Mouse (Mus musculus) hindbrain, embryonic 13.5 days (tissue): ENCODE measurements at regions not wholly inside any gene's neighbourhood (a gene's known extent, or its start where the extent isn't known, plus 50 kb on each side); places are given as distances from the start of the nearest gene placed in this dataset.
A peak's percentile ranks its signal among the peaks of the same experiment; 100 is the strongest.

ENCODE experiments used
- ATAC-seq: fragments of 200-750 bp; cut with Nextera tagmentation; 2 replicates; pipeline ENCODE4 v1.8.0; 2017; ENCODE audit warnings: moderate TSS enrichment; ENCODE audit not compliant: low FRiP score
- H3K27ac ChIP-seq: fragments of 300-500 bp; sonication (generic); 2 replicates; pipeline ENCODE4 v1.5.1; 2015; ENCODE audit warnings: inconsistent platforms, mild to moderate bottlenecking, moderate library complexity
- H3K27me3 ChIP-seq: fragments of 300-500 bp; sonication (generic); 2 replicates; pipeline ENCODE4 v1.6.1; 2015; ENCODE audit warnings: mild to moderate bottlenecking, inconsistent platforms
- H3K36me3 ChIP-seq: fragments of 300-500 bp; sonication (generic); 2 replicates; pipeline ENCODE4 v1.6.1; 2015; ENCODE audit warnings: mild to moderate bottlenecking, inconsistent platforms
- H3K4me1 ChIP-seq: fragments of 300-500 bp; sonication (generic); replicated peaks from 2 replicates; pipeline ENCODE4 v1.6.1; 2015; ENCODE audit warnings: inconsistent platforms
- H3K4me2 ChIP-seq: fragments of 300-500 bp; sonication (generic); 2 replicates; pipeline ENCODE4 v1.6.1; 2015; ENCODE audit warnings: inconsistent platforms, mild to moderate bottlenecking, moderate library complexity
- H3K4me3 ChIP-seq: fragments of 300-500 bp; sonication (generic); 2 replicates; pipeline ENCODE4 v1.5.1; 2015; ENCODE audit warnings: mild to moderate bottlenecking, inconsistent platforms
- H3K9ac ChIP-seq: fragments of 300-500 bp; sonication (generic); 2 replicates; pipeline ENCODE4 v1.6.1; 2015; ENCODE audit warnings: mild to moderate bottlenecking, inconsistent platforms
- H3K9me3 ChIP-seq: fragments of 300-500 bp; sonication (generic); 2 replicates; pipeline ENCODE4 v1.6.1; 2016; ENCODE audit warnings: inconsistent platforms
- WGBS: fragments of 180-500 bp; shearing (Covaris S2); methylation state at CpG from one replicate; pipeline ENCODE4 v1.1.7; 2015; 5-methylcytosine and 5-hydroxymethylcytosine counted together

DNA sequence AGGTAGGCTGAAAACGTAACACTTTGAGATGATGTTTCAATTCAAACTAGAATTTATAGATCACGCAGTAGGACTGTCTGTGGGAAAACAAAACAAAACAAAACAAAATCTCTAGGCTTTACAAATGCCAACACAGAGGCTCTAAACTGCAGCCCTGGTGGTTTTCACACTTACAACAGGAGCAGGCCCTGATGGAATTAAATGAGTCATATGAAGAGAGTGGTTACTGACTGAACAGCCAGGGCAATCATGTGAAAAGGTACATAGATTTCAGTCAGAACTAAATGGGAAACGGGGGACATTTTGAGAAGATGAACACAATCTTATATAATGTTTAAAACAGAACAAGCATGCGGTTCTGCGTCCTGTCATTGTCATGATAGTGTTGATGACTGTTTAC lies 476.6 kb upstream of the Adgrl2 start:
- no peak for ATAC-seq
- no peak overlapping the region for H3K9ac ChIP-seq
- no peaks in the 10 kb centered on the region for H3K9me3 ChIP-seq
- no peak overlapping the region for H3K4me3 ChIP-seq
- no peak overlapping the region for H3K4me2 ChIP-seq
- H3K36me3 ChIP-seq: no peaks in the 10 kb centered on the region
- H3K4me1 ChIP-seq: peaks cover 5% of the 10 kb centered on the region; the same call in 1 of the 2 replicates
- WGBS: 94% methylated on average over 5 of the region's 5 CpGs
- no peaks in the 10 kb centered on the region for H3K27me3 ChIP-seq
- no peak overlapping the region for H3K27ac ChIP-seq

DNA sequence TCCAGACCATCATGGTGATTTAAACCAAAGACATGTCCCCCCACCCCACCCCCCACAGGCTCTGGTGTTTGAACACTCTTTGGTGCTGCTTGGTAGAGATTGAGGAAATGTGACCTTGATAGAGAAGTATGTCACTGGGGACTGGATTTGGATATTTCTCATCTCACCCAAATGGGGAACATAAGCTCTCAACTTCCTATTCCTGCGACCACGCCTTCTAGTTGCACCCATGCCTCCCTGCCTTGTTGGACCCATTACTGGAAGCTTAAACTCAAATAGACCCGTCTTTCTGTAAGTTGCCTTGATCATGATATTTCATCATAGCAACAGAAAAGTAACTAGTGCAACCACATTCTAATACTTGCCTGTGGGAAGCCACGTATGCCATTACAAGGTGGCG lies 474.2 kb upstream of the Adgrl2 start:
- H3K27me3 ChIP-seq: no peaks in the 10 kb centered on the region
- no peak for ATAC-seq
- H3K9me3 ChIP-seq: no peaks in the 10 kb centered on the region
- WGBS: 96% methylated on average over 5 of the region's 5 CpGs
- H3K4me2 ChIP-seq: no peak overlapping the region
- no peak overlapping the region for H3K4me3 ChIP-seq
- no peaks in the 10 kb centered on the region for H3K36me3 ChIP-seq
- no peak overlapping the region for H3K27ac ChIP-seq
- peaks cover 6% of the 10 kb centered on the region; the same call in 1 of the 2 replicates for H3K4me1 ChIP-seq
- H3K9ac ChIP-seq: no peak overlapping the region

DNA sequence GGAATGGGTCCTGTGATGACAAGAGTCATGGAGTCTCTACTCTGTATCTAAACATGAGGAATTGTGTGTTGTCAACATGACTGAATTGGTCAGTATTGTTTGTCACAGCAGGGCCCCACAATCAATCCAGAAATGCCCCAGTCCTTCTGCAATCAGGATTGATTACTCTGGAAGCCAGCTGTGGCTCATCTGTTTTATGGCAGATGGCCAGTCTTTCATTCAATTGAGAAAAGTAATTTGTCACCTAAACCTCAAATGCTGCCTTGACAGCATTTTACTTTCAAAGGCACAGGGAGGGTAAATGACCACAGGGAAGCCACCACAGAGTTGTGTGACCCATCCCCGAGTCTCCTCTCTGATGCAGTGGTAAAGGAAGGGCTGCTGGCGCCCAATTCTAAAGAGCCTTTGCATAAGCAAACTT lies 471.8 kb upstream of the Adgrl2 start:
- WGBS: 36% methylated on average over 2 of the region's 2 CpGs
- Histone ChIP-seq H3K9ac (no peak overlapping the region), H3K4me2 (no peak overlapping the region), H3K4me3 (no peak overlapping the region), H3K27ac (no peak overlapping the region), H3K9me3 (no peaks in the 10 kb centered on the region), H3K27me3 (no peaks in the 10 kb centered on the region), H3K36me3 (no peaks in the 10 kb centered on the region), H3K4me1 (peaks cover 6% of the 10 kb centered on the region; the same call in 1 of the 2 replicates)
- peak; percentile 49; the same call in 1 of the 2 replicates for ATAC-seq

DNA sequence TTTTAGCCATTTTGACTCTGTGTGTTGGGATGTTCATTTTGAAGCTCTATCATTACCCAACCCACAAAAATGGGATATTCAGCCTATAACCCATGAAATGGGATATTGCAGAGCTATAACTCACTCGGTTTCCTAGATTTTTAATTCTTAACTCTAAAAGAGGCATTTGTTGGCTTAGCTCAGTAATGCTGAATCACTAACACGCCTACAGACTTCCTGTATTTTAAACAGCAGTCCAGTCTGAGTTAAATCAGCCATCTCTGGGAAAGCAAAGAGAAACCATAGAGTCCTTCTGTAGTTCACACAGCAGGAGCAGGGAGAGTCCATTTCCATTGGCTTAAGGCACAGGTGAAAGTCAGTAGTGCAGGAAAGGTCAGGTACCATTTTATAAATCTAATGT lies 471.3 kb upstream of the Adgrl2 start:
- Histone ChIP-seq H3K4me2 (no peak overlapping the region), H3K9ac (no peak overlapping the region), H3K36me3 (no peaks in the 10 kb centered on the region), H3K9me3 (no peaks in the 10 kb centered on the region), H3K4me3 (no peak overlapping the region), H3K27me3 (no peaks in the 10 kb centered on the region), H3K27ac (no peak overlapping the region), H3K4me1 (peaks cover 6% of the 10 kb centered on the region; the same call in 1 of the 2 replicates)
- 78% methylated on average over 2 of the region's 2 CpGs for WGBS
- no peak for ATAC-seq

DNA sequence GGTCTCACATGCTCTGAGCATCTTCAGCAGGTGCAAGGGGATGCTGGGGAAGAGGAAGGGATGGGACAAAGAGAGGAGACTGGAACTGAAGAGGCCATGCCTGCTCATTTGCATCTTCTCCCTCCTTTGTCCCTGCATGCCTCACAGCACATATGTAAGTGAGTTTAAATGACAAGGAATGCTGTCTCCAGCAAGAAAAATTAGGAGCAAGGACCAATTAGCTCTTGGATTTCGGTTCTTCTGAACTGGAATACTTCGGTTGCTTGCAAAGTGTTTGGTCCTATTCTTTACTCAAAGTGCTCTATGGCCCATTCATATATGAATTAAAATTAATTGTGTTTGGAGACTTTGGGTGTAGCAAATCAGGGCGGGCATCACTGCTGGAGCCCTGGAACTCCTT lies 459.0 kb upstream of the Adgrl2 start:
- no peaks in the 10 kb centered on the region for H3K9me3 ChIP-seq
- H3K27me3 ChIP-seq: no peaks in the 10 kb centered on the region
- no peak overlapping the region for H3K9ac ChIP-seq
- H3K27ac ChIP-seq: no peak overlapping the region
- H3K4me2 ChIP-seq: no peak overlapping the region
- no peak overlapping the region for H3K4me3 ChIP-seq
- no peak for ATAC-seq
- H3K4me1 ChIP-seq: no peaks in the 10 kb centered on the region
- WGBS: 65% methylated on average over 3 of the region's 3 CpGs
- no peaks in the 10 kb centered on the region for H3K36me3 ChIP-seq

DNA sequence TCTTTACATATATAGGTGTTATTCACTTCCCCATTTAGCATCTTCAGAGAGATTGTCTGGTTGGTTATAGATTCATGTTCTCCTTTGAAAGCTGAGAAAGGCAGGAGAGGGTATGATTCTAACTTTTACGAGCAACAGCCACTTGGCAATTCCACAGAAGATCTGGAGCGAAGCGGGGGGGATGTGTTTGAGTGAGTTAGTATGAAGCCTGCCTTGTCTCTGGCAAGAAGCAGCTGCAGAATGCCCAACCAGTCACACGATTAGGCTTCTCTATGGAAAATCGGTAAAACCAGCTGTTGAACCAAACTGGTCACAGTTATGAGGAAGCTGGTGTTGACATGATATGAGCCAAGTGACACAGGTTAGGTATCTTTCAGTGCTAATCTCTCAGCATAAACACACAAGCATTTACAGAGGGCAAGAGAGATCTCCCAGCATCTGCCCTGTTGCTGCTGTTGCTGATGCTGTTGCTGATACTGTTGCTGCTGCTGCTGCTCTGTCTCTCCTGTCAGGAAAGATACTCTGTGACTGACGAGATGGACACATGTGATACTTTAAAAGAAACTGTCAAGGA lies 455.7 kb upstream of the Adgrl2 start:
- Histone ChIP-seq H3K4me3 (no peak overlapping the region), H3K36me3 (no peaks in the 10 kb centered on the region), H3K9me3 (no peaks in the 10 kb centered on the region), H3K9ac (no peak overlapping the region), H3K27ac (no peak overlapping the region), H3K27me3 (peaks cover 7% of the 10 kb centered on the region; the same call in 1 of the 2 replicates), H3K4me1 (no peaks in the 10 kb centered on the region; the same call in 1 of the 2 replicates), H3K4me2 (no peak overlapping the region)
- no peak for ATAC-seq
- 79% methylated on average over 6 of the region's 6 CpGs for WGBS

DNA sequence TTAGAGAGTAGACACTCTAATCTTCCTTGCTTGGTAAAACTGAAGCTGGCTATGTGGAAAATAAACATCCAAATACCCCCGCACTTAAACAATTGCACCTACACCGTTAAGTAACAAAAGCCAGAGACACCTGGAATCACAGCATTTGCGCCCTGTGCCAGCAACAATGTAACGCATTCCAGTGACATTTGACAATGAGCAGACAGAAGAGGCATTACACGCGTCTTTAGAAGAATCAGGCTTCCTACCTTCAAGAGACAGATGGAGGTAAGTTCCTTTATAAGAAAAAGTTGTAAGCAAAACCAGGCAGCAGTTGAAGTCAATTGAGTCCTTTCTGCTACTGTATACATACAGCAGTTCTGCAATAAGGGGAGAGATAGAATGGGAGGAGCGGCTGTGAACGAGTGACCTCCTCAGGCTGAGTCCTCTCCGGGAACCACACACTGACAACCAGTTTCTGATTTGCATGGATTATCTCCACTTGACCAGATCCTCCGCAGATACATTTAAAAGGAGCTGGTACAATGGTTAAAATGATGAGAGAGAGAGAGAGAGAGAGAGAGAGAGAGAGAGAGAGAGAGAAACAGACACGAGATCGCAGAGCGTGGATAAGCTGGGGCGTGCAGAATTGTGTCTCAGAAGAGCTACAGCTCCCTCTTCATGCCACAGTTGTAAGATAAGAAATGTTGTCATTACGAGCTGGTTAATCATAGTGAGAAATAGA lies 454.7 kb upstream of the Adgrl2 start:
- H3K27me3 ChIP-seq: peaks cover 7% of the 10 kb centered on the region; the same call in 1 of the 2 replicates
- H3K27ac ChIP-seq: 0 out of 2 replicates have a peak overlapping the region, but pooled peaks have one; percentile 19
- peak; percentile 78 for ATAC-seq
- no peaks in the 10 kb centered on the region; the same call in 1 of the 2 replicates for H3K4me1 ChIP-seq
- peak overlapping the region; percentile 40 for H3K4me3 ChIP-seq
- peak overlapping the region; percentile 66 for H3K9ac ChIP-seq
- no peaks in the 10 kb centered on the region for H3K9me3 ChIP-seq
- peak overlapping the region; percentile 47 for H3K4me2 ChIP-seq
- WGBS: 5% methylated on average over 15 of the region's 15 CpGs
- no peaks in the 10 kb centered on the region for H3K36me3 ChIP-seq

DNA sequence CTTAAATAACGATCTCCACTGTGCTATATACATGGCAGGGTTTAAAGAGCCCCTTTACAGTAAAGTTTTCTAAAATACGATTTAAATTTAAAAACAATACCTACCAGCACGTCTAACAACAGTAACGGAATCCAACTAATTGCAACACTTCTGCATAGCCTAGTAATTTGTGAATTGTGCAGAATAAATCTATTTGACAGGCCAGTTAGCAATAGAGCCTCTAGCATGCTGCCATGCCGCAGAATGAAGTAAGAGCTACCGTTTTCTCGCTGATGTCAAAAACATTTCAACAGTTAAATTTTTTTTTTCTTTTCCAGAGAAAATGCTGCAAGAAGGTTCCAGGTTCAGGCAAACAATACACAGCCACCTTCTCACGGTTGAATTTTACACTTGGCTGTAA lies 454.0 kb upstream of the Adgrl2 start:
- Histone ChIP-seq H3K36me3 (no peaks in the 10 kb centered on the region), H3K4me3 (peak overlapping the region; percentile 40), H3K27ac (no peak overlapping the region), H3K27me3 (peaks cover 7% of the 10 kb centered on the region; the same call in 1 of the 2 replicates), H3K9ac (no peak overlapping the region; the same call in 1 of the 2 replicates), H3K4me2 (peak overlapping the region; percentile 47), H3K4me1 (no peaks in the 10 kb centered on the region; the same call in 1 of the 2 replicates), H3K9me3 (no peaks in the 10 kb centered on the region)
- ATAC-seq: no peak
- WGBS: 58% methylated on average over 8 of the region's 8 CpGs

DNA sequence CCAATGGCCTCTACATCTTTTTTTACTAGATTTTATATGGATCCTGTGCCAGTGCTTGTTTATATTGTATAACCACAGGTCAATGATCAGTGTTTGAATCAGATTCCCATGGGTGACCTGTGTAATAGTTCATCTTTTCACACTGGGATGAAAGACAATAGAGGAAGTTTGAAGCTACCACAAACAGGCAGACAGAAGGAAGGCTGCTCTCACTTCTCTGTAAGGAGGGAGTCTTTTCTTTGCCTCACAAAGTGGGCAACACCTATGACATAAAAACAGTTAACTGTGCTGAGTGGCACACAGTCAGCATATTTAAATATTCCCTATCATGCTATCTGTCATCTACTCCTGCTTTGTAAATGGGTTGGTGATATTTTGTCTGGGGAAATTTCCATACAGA lies 450.9 kb upstream of the Adgrl2 start:
- H3K4me1 ChIP-seq: no peaks in the 10 kb centered on the region; the same call in 1 of the 2 replicates
- no peak for ATAC-seq
- H3K27me3 ChIP-seq: peaks cover 7% of the 10 kb centered on the region; the same call in 1 of the 2 replicates
- H3K9me3 ChIP-seq: no peaks in the 10 kb centered on the region
- H3K36me3 ChIP-seq: no peaks in the 10 kb centered on the region
- H3K4me3 ChIP-seq: no peak overlapping the region
- H3K4me2 ChIP-seq: no peak overlapping the region
- H3K27ac ChIP-seq: no peak overlapping the region
- H3K9ac ChIP-seq: no peak overlapping the region

DNA sequence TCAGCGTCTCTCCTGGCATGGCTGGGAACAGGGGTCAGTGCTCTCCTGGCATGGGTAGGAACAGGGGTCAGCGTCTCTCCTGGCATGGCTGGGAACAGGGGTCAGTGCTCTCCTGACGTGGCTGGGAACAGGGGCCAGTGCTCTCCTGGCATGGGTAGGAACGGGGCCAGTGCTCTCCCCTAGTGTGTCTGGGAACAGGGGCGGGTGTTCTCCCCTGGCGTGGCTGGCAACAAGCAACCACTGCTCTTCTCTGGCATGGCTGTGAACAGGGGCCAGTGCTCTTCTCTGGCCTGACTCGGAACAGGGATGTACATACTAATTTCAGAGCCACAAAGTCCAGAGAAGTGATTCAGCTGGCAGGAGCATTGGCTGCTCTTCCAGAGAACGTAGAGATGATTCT lies 447.4 kb upstream of the Adgrl2 start:
- no peak overlapping the region for H3K27ac ChIP-seq
- no peaks in the 10 kb centered on the region; the same call in 1 of the 2 replicates for H3K4me1 ChIP-seq
- H3K9me3 ChIP-seq: no peaks in the 10 kb centered on the region
- H3K9ac ChIP-seq: no peak overlapping the region
- H3K4me3 ChIP-seq: no peak overlapping the region
- H3K4me2 ChIP-seq: no peak overlapping the region
- ATAC-seq: no peak
- no peaks in the 10 kb centered on the region for H3K27me3 ChIP-seq
- 83% methylated on average over 8 of the region's 8 CpGs for WGBS
- no peaks in the 10 kb centered on the region for H3K36me3 ChIP-seq

DNA sequence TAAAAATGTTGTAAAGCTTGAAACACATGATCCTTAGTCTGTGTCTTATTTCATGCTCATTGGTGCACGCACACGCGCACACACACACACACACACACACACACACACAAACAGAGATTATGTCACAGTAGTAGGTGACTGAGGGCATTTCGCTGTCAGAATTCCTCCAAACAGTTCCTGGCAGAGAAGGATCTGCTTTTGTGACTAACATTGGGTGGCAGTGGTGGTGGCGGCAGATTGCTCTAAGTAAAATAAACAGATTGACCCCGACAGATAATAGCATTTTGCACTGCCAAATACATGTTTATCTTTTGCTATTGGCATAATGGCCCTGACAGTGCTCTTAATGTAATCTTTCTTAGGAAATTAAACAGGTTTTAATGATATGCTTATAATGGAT lies 446.6 kb upstream of the Adgrl2 start:
- Histone ChIP-seq H3K9ac (no peak overlapping the region), H3K4me2 (no peak overlapping the region), H3K27me3 (no peaks in the 10 kb centered on the region), H3K4me1 (no peaks in the 10 kb centered on the region), H3K4me3 (no peak overlapping the region), H3K27ac (no peak overlapping the region), H3K36me3 (no peaks in the 10 kb centered on the region), H3K9me3 (no peaks in the 10 kb centered on the region)
- ATAC-seq: no peak
- 80% methylated on average over 6 of the region's 6 CpGs for WGBS

DNA sequence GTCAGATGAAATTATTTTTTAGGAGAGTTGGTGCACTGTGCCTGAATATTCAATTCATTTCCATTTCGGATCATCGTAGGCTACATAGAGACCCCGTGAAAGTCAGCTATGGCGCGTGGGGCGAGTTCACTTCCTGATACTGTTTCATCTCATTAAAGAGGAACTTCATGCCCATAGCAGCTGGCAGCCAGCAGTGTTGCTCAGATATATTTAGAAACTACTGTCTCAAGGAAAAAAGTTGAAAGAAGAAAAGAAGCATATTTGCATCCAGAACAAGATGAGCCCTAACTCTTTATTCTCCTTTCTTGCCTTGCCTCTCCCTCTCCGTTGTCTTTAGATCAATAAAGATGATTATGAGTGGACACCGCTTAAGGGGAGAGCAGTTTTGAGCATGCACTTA lies 446.1 kb upstream of the Adgrl2 start:
- Histone ChIP-seq H3K27ac (no peak overlapping the region), H3K4me1 (no peaks in the 10 kb centered on the region), H3K27me3 (no peaks in the 10 kb centered on the region), H3K9me3 (no peaks in the 10 kb centered on the region), H3K4me2 (no peak overlapping the region), H3K4me3 (no peak overlapping the region), H3K9ac (no peak overlapping the region), H3K36me3 (no peaks in the 10 kb centered on the region)
- ATAC-seq: no peak
- WGBS: 90% methylated on average over 8 of the region's 8 CpGs

DNA sequence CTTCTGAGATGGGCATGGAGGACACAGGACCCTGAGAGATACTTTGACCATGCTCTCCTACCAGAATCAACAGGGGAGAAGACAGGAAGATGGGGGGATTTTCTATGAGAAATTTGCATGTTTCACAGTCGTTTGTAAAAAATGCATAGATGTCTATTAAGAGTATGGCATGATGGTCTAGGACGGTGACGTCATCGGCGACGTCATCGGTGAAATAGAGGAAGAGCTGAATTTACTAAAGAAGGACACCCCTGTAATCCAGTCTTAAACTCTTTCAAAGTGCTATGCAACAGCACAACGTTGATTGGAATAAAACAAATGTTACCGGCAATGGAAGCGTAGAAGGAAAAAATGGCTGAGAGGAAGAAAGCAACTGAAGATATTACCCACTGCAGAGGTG lies 441.4 kb upstream of the Adgrl2 start:
- Histone ChIP-seq H3K27ac (no peak overlapping the region), H3K4me3 (no peak overlapping the region), H3K9me3 (no peaks in the 10 kb centered on the region), H3K9ac (no peak overlapping the region), H3K36me3 (no peaks in the 10 kb centered on the region), H3K4me1 (no peaks in the 10 kb centered on the region), H3K4me2 (no peak overlapping the region), H3K27me3 (no peaks in the 10 kb centered on the region)
- 94% methylated on average over 10 of the region's 10 CpGs for WGBS
- no peak for ATAC-seq
